Mouse (Mus musculus) megakaryocyte, embryonic 14.5 days (primary cell): ENCODE results near the gene Ifi35.

Experiments
- FLI1 ChIP-seq: IDR thresholded peaks from 2 replicates; pipeline ENCODE4 v1.6.1; 2012; ENCODE audit warnings: low read length, inconsistent platforms, mixed read lengths
- GATA1 ChIP-seq: IDR thresholded peaks from 3 replicates; pipeline ENCODE4 v1.6.1; 2012; ENCODE audit warnings: mixed read lengths, low read length, inconsistent platforms, borderline replicate concordance

- no peak for TF ChIP-seq GATA1
- no peak for TF ChIP-seq FLI1
Measured at GRCm38 (mm10) chr11:101477552-101478211, 29.5 kb downstream of the Ifi35 start.
